Mouse (Mus musculus) heart, embryonic 14.5 days (tissue): ENCODE results near the gene Pde3b. TPM values are rescaled to one million over a fixed set of nuclear protein-coding genes. Genes with fewer than 3 reads are reported as not detected.

Experiments used
- ATAC-seq: fragments of 200-750 bp; cut with Nextera tagmentation; 2 replicates; pipeline ENCODE4 v1.8.0; 2017; ENCODE audit warnings: low read depth, moderate TSS enrichment; ENCODE audit not compliant: insufficient number of reproducible peaks, insufficient read depth, low FRiP score
- H3K27ac ChIP-seq, 2 experiments: fragments of 200-500 bp in 1 of 2; fragments of 300-500 bp in 1 of 2; sonication (generic) in 1 of 2; replicated peaks in 1 of 2; 2 replicates each; pipeline ENCODE4 v1.5.1; 2012 to 2014; ENCODE audit warnings: low read depth in 2 of 2, low read length in 2 of 2, control low read depth in 1 of 2, mild to moderate bottlenecking in 1 of 2, mixed read lengths in 1 of 2; ENCODE audit not compliant: control insufficient read depth in 1 of 2, insufficient read depth in 1 of 2
- H3K27me3 ChIP-seq: fragments of 300-500 bp; sonication (generic); 2 replicates; pipeline ENCODE4 v1.6.1; 2014; ENCODE audit warnings: mild to moderate bottlenecking, low read length, control low read depth; ENCODE audit not compliant: control insufficient read depth, insufficient read depth
- H3K36me3 ChIP-seq: fragments of 300-500 bp; sonication (generic); 2 replicates; pipeline ENCODE4 v1.6.1; 2014; ENCODE audit warnings: mild to moderate bottlenecking, control low read depth, low read length, mixed read lengths; ENCODE audit not compliant: control insufficient read depth, insufficient read depth
- H3K4me1 ChIP-seq, 2 experiments: fragments of 200-500 bp in 1 of 2; fragments of 300-500 bp in 1 of 2; sonication (generic) in 1 of 2; 2 replicates each; pipeline ENCODE4 v1.6.1; 2012 to 2014; ENCODE audit warnings: low read length in 2 of 2, control low read depth in 1 of 2, mixed read lengths in 1 of 2; ENCODE audit not compliant: control insufficient read depth in 2 of 2, insufficient read depth in 2 of 2
- H3K4me2 ChIP-seq: fragments of 300-500 bp; sonication (generic); 2 replicates; pipeline ENCODE4 v1.6.1; 2014; ENCODE audit warnings: mild to moderate bottlenecking, low read length
- H3K4me3 ChIP-seq, 2 experiments: fragments of 200-500 bp in 1 of 2; fragments of 300-500 bp in 1 of 2; sonication (generic) in 1 of 2; 2 replicates each; pipeline ENCODE4 v1.5.1; 2012 to 2014; ENCODE audit warnings: low read length in 2 of 2, mild to moderate bottlenecking in 2 of 2, control low read depth in 1 of 2, low read depth in 1 of 2, moderate library complexity in 1 of 2; ENCODE audit not compliant: control insufficient read depth in 1 of 2, insufficient read depth in 1 of 2
- H3K9ac ChIP-seq: fragments of 300-500 bp; sonication (generic); 2 replicates; pipeline ENCODE4 v1.6.1; 2014; ENCODE audit warnings: mild to moderate bottlenecking, low read length
- H3K9me3 ChIP-seq: fragments of 300-500 bp; sonication (generic); 2 replicates; pipeline ENCODE4 v1.6.1; 2016; ENCODE audit warnings: low read length, control low read depth; ENCODE audit not compliant: control insufficient read depth
- WGBS: fragments of 180-500 bp; shearing (Covaris S2); extraction: QIAGEN DNeasy Blood & Tissue Kit; methylation state at CpG from one replicate; pipeline ENCODE4 v1.1.7; 2014; 5-methylcytosine and 5-hydroxymethylcytosine counted together
- polyA plus RNA-seq: library from polyadenylated mRNA; unstranded; fragments of >200 nt; fragmentation: Nextera tagmentation; extraction: Ambion mirVana; gene quantifications from 2 replicates; pipeline ENCODE4 v1.2.1, GENCODE M21; 2014

Pde3b gene
- polyA plus RNA-seq, 1 experiment from 2014 or later = 8.9 TPM

DNA sequence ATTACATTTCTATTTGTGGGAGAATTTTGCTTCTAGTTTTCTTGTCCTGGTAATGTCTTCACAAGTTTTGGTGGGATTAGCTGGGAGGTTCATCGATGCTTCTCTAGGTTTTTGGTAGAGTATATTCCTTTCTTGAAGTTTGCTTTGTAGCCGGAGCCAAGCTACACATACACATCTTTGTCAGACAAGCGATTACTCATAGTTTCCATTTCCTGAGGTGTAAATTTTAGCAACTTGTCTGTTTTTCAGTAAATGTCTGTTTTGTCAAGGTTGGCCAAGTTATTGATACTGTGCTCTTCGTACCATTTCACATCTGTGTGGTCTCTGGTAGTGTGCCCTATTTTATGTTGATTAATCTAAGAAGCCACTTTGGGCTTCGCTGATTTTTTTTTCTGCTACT is 166.1 kb downstream of the Pde3b start:
- Histone ChIP-seq H3K36me3 (no peaks in the 10 kb centered on the region), H3K9me3 (no peaks in the 10 kb centered on the region), H3K4me2 (no peak overlapping the region), H3K4me3 (no peak overlapping the region), H3K4me1 (no peaks in the 10 kb centered on the region), H3K9ac (no peak overlapping the region), H3K27ac (no peak overlapping the region), H3K27me3 (no peaks in the 10 kb centered on the region)
- 67% methylated on average over 5 of the region's 5 CpGs for WGBS
- ATAC-seq = no peak

DNA sequence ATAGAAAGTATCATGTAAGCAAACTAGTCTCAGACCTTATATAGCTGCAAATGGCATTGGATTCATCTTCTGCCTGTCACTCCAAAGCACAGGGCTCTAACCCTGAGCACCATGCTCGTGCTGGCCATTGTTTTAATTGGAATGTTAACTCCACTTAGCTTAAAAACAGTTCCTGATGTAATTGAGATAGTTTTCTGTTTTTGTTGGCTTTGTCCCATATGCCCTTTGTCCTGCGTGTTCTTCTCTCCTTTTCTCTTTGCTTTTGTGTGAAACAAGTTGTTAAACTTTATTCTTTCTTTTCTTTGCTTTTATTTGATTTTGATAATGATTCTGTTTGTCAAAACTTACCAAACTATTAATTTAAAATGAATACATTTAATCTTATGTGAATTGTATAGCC is 167.4 kb downstream of the Pde3b start:
- Histone ChIP-seq H3K27me3 (no peaks in the 10 kb centered on the region), H3K9ac (no peak overlapping the region), H3K9me3 (no peaks in the 10 kb centered on the region), H3K4me2 (no peak overlapping the region), H3K4me3 (no peak overlapping the region), H3K27ac (no peak overlapping the region), H3K4me1 (no peaks in the 10 kb centered on the region), H3K36me3 (no peaks in the 10 kb centered on the region)
- no peak for ATAC-seq
- WGBS = 40% methylated on average over 2 of the region's 2 CpGs

Other genes with a start within 250 kb of the Pde3b start
- gene Copb1, start 160.6 kb upstream of the Pde3b start, polyA plus RNA-seq = 85.0 and 88.9 TPM in 2 replicates
- 330 and 349 TPM in 2 replicates for gene Psma1, start 139.2 kb upstream of the Pde3b start, polyA plus RNA-seq
- 1.5 and 1.9 TPM in 2 replicates for gene Cyp2r1, start 147.7 kb downstream of the Pde3b start, polyA plus RNA-seq
- gene Calca, start 221.1 kb downstream of the Pde3b start, polyA plus RNA-seq = 6.0 and 8.7 TPM in 2 replicates